Mouse (Mus musculus): ENCODE data around the gene Dennd2c.
"Not testable (repeated sequence)": the region's sequence is repeated elsewhere in the genome, so short reads cannot be mapped to it uniquely, and the experiment has no call there.

The Dennd2c gene

GRCm38 (mm10) chr3:103214593-103215285, 112.3 kb downstream of the Dennd2c start:
- no peak for DNase-seq (ENCODE audit: low read depth, low spot score)

DNA sequence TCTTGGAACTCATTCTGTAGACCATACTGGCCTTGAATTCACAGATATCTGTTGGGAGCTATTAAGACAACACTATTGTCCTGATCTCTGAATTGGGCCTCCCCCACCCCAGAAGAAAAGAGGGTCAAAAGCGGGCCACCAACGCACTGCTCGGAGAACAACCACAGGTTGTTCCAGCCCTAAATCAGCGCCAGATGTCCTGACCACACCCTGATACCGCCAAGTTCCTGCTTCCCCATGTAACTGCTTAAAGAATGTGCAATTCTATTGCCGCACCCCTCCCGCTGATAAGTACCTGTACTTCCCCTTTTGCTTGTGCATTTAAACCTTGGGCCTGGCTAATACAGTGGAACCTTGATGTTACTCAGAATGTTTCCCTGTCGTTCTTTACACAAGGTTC, 113.0 kb downstream of the Dennd2c start:
- DNase-seq (ENCODE audit: low read depth, low spot score) = not testable (repeated sequence)

Data from retina, adult 2 months (tissue).